Comparison of ENCODE assay signal across 13 mouse cellular contexts in the genomic region with DNA sequence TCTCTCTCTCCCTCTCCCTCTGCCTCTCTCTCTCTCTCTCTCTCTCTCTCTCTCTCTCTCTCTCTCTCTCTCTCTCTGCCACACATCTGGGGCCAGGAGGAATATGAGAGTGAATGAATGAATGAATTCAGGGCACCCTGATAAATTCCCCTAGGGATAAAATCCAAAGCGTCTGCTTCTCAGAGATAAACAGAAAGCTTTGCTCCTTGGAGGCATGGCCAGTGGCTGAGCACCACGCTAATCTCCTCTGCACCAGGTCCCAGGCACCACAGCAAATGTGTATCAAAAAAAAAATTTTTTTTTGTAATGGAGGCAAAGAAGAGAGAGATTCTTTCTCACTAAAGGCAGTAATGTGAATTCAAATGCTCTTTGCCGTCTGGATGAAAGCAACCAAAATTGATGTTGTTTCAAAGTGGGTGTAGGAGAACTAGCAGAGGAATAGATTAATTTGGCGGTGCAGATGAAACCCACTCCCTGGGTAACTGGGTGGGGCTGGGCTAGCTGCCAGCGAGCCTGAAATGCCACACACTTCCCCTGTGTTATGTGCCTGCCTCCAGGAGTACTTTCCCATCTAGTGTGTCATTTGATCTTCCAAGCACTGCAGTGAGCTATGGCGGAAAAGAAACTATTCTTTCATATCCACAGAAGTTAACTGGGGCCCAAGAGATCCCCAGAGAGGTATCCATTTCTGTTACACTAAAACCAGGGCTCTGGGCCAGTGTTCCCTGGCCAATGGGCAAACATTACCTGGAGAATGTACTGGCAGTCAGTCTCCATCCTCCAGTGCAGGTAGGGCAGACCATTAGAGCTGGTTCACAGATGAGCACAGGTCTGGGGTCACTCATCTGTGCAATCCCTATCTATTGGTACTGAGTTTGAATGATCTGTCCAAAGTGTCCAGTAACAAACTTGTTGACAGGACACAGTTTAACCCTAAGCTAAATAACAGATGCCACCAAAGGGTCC.
DNase-seq lines count a peak whose midpoint lies in the region; ATAC-seq lines count a peak whose summit lies in the region.
"Had no signal": no experiment of that assay in that cellular context is flagged by ENCODE, and none has a peak within 500 bp of the region (broad histone marks: within the 10 kb centered on the region; RNA-seq: fewer than 3 reads in every experiment).

No protein-coding gene starts in this region.

- peak overlapping the region; percentile 6; the same call in 1 of the 2 replicates for H3K27ac ChIP-seq in forebrain, embryonic 15.5 days (replicated peaks)
- H3K27ac ChIP-seq in forebrain, embryonic 16.5 days (ENCODE audit: low read length): no peak overlapping the region
- peak overlapping the region; percentile 44; the same call in 1 of the 2 replicates for H3K27ac ChIP-seq in embryonic facial prominence, embryonic 10.5 days (replicated peaks)
- H3K27ac ChIP-seq in limb, embryonic 15.5 days: no peak overlapping the region
- H3K27ac ChIP-seq: left cerebral cortex, adult 2 months; liver, embryonic 14.5 days had no signal

- no peak overlapping the region for H3K4me3 ChIP-seq in forebrain, embryonic 15.5 days
- no peak overlapping the region for H3K4me3 ChIP-seq in forebrain, embryonic 16.5 days (replicated peaks; ENCODE audit: low read length)
- H3K4me3 ChIP-seq in embryonic facial prominence, embryonic 10.5 days: no peak overlapping the region
- H3K4me3 ChIP-seq in limb, embryonic 15.5 days: no peak overlapping the region
- H3K4me3 ChIP-seq: left cerebral cortex, adult 2 months had no signal

- H3K36me3 ChIP-seq in forebrain, embryonic 15.5 days: no peaks in the 10 kb centered on the region
- no peaks in the 10 kb centered on the region for H3K36me3 ChIP-seq in forebrain, embryonic 16.5 days (ENCODE audit: control insufficient read depth, insufficient read depth)
- no peaks in the 10 kb centered on the region for H3K36me3 ChIP-seq in embryonic facial prominence, embryonic 10.5 days (replicated peaks)
- no peaks in the 10 kb centered on the region for H3K36me3 ChIP-seq in limb, embryonic 15.5 days

- peaks cover 7% of the 10 kb centered on the region for H3K4me1 ChIP-seq in forebrain, embryonic 15.5 days
- peaks cover 7% of the 10 kb centered on the region; the same call in 1 of the 2 replicates for H3K4me1 ChIP-seq in forebrain, embryonic 16.5 days (replicated peaks; ENCODE audit: control insufficient read depth, insufficient read depth, low read length)
- H3K4me1 ChIP-seq in embryonic facial prominence, embryonic 10.5 days: peaks cover 11% of the 10 kb centered on the region
- H3K4me1 ChIP-seq in limb, embryonic 15.5 days: peaks cover 9% of the 10 kb centered on the region

- DNase-seq in layer of hippocampus, postnatal 10 days (ENCODE audit: low spot score in 2 of 2): peak; percentile 25 to 34
- DNase-seq in layer of hippocampus, adult 9-10 months (ENCODE audit: low spot score): no peak
- peak; percentile 32 for DNase-seq in embryonic facial prominence, embryonic 10.5 days (ENCODE audit: low spot score)
- DNase-seq in cerebellum, adult 11 months: no peak
- DNase-seq: B cell, adult 2 months; kidney, adult 11 months; kidney, postnatal 36 days had no signal

- H3K9me3 ChIP-seq in forebrain, embryonic 15.5 days: no peaks in the 10 kb centered on the region
- no peaks in the 10 kb centered on the region for H3K9me3 ChIP-seq in forebrain, embryonic 16.5 days (ENCODE audit: control insufficient read depth, low read length)
- no peaks in the 10 kb centered on the region for H3K9me3 ChIP-seq in embryonic facial prominence, embryonic 10.5 days
- no peaks in the 10 kb centered on the region for H3K9me3 ChIP-seq in limb, embryonic 15.5 days

- ATAC-seq in forebrain, embryonic 15.5 days (replicated peaks): no peak; the same call in 1 of the 2 replicates
- no peak; the same call in 1 of the 2 replicates for ATAC-seq in forebrain, embryonic 16.5 days
- peak; percentile 63; the same call in 1 of the 2 replicates for ATAC-seq in limb, embryonic 15.5 days (ENCODE audit: insufficient number of reproducible peaks, low FRiP score, low TSS enrichment, low read depth)
- ATAC-seq in cerebellum, adult (ENCODE audit: insufficient number of reproducible peaks, low FRiP score, low TSS enrichment): no peak

- no peak overlapping the region for H3K4me2 ChIP-seq in forebrain, embryonic 15.5 days (replicated peaks)
- H3K4me2 ChIP-seq in forebrain, embryonic 16.5 days (ENCODE audit: low read length): no peak overlapping the region
- H3K4me2 ChIP-seq in limb, embryonic 15.5 days: no peak overlapping the region

- WGBS in forebrain, embryonic 15.5 days: 24% methylated on average over 6 of the region's 6 CpGs
- WGBS in forebrain, embryonic 16.5 days: 21% methylated on average over 6 of the region's 6 CpGs
- WGBS in embryonic facial prominence, embryonic 10.5 days: 35% methylated on average over 6 of the region's 6 CpGs
- whole genome bisulfite sequencing in limb, embryonic 15.5 days: 22% methylated on average over 6 of the region's 6 CpGs

- no peaks in the 10 kb centered on the region for H3K27me3 ChIP-seq in forebrain, embryonic 15.5 days
- no peaks in the 10 kb centered on the region for H3K27me3 ChIP-seq in forebrain, embryonic 16.5 days (replicated peaks; ENCODE audit: control insufficient read depth, insufficient read depth, low read length)
- H3K27me3 ChIP-seq in embryonic facial prominence, embryonic 10.5 days (replicated peaks; ENCODE audit: low read depth, poor library complexity, severe bottlenecking): no peaks in the 10 kb centered on the region
- no peaks in the 10 kb centered on the region for H3K27me3 ChIP-seq in limb, embryonic 15.5 days

- no peak overlapping the region for H3K9ac ChIP-seq in forebrain, embryonic 15.5 days (replicated peaks)
- H3K9ac ChIP-seq in forebrain, embryonic 16.5 days (replicated peaks; ENCODE audit: low read depth, low read length): no peak overlapping the region
- no peak overlapping the region for H3K9ac ChIP-seq in limb, embryonic 15.5 days
- H3K9ac ChIP-seq: liver, embryonic 14.5 days had no signal

Comparison
In these comparisons a context has a peak if more than half of its experiments do, and no peak if none do; other contexts are left out.
1. H3K27ac ChIP-seq: peak in forebrain, embryonic 15.5 days (single experiment) and embryonic facial prominence, embryonic 10.5 days (single experiment); none in forebrain, embryonic 16.5 days (single experiment) and limb, embryonic 15.5 days (single experiment).
2. DNase-seq: peak in layer of hippocampus, postnatal 10 days (2 of 2) and embryonic facial prominence, embryonic 10.5 days (single experiment); none in layer of hippocampus, adult 9-10 months (single experiment) and cerebellum, adult 11 months (single experiment).